Mouse (Mus musculus) spleen, adult 2 months (tissue): ENCODE measurements around the gene Zfp111. TPM values are rescaled to one million over a fixed set of nuclear protein-coding genes. Genes with fewer than 3 reads are reported as not detected.

Experiments
- DNase-seq, 2 experiments: peaks; one replicate each; pipeline versions ENCODE4 v3.0.0 to v3.0.0-alpha.2; 2012 to 2021; ENCODE audit warnings: low spot score in 2 of 2, low read depth in 1 of 2
- H3K27ac ChIP-seq: fragments of 200-500 bp; 2 replicates; pipeline ENCODE4 v1.5.1; 2012; ENCODE audit warnings: low read length, inconsistent platforms; ENCODE audit not compliant: insufficient read depth
- H3K27me3 ChIP-seq: fragments of 200-500 bp; 2 replicates; pipeline ENCODE4 v1.6.1; 2012; ENCODE audit warnings: mild to moderate bottlenecking, moderate library complexity, low read length, inconsistent platforms; ENCODE audit not compliant: control insufficient read depth, insufficient read depth
- H3K36me3 ChIP-seq: fragments of 200-500 bp; 2 replicates; pipeline ENCODE4 v1.6.1; 2012; ENCODE audit warnings: mild to moderate bottlenecking, low read length, inconsistent platforms; ENCODE audit not compliant: control insufficient read depth, insufficient read depth
- H3K4me1 ChIP-seq: fragments of 200-500 bp; 2 replicates; pipeline ENCODE4 v1.6.1; 2011; ENCODE audit warnings: inconsistent platforms; ENCODE audit not compliant: control insufficient read depth, insufficient read depth, insufficient read length
- H3K4me3 ChIP-seq: fragments of 200-500 bp; 2 replicates; pipeline ENCODE4 v1.5.1; 2011; ENCODE audit warnings: mild to moderate bottlenecking, inconsistent platforms; ENCODE audit not compliant: insufficient read depth, insufficient read length; ENCODE audit errors: extremely low read depth
- CTCF ChIP-seq: fragments of 200-500 bp; IDR thresholded peaks from 2 replicates; pipeline ENCODE4 v1.5.1; 2011; ENCODE audit warnings: mild to moderate bottlenecking, inconsistent platforms; ENCODE audit not compliant: insufficient read depth, insufficient read length, insufficient replicate concordance; ENCODE audit errors: extremely low read depth
- POLR2A ChIP-seq: fragments of 200-500 bp; IDR thresholded peaks from 2 replicates; pipeline ENCODE4 v1.6.1; 2011; ENCODE audit warnings: low read depth, low read length, inconsistent platforms
- WGBS: fragments of 180-500 bp; shearing (Covaris S2); methylation state at CpG from one replicate; pipeline ENCODE4 v1.1.7; 2018; 5-methylcytosine and 5-hydroxymethylcytosine counted together
- polyA plus RNA-seq: library from polyadenylated mRNA; depleted of rRNA; stranded (reverse); fragments of >200 nt; gene quantifications from 2 replicates; pipeline ENCODE4 v1.2.3, GENCODE M21; 2012; rRNA removed

Zfp111 gene
- 0.42 and 0.56 TPM in 2 replicates for polyA plus RNA-seq

GRCm38 (mm10) chr7:24211343-24211742 lies at the start of gene Zfp111:
Zfp111 (minus strand) TSS chr7:24211443.
- DNase-seq = no peak
- H3K36me3 ChIP-seq = no peaks in the 10 kb centered on the region
- no peaks in the 10 kb centered on the region for H3K4me1 ChIP-seq
- no peaks in the 10 kb centered on the region for H3K27me3 ChIP-seq
- WGBS = 83% methylated on average over 5 of the region's 5 CpGs
- TF ChIP-seq POLR2A (no peak), CTCF (no peak)
- H3K4me3 ChIP-seq = no peak within 1 kb of the TSS
- H3K27ac ChIP-seq = no peak within 1 kb of the TSS

GRCm38 (mm10) chr7:24260000-24260312 lies 48.7 kb upstream of the Zfp111 start:
- 88% methylated on average over 4 of the region's 4 CpGs for WGBS
- Histone ChIP-seq H3K36me3 (no peaks in the 10 kb centered on the region), H3K4me3 (no peak overlapping the region), H3K4me1 (no peaks in the 10 kb centered on the region), H3K27me3 (no peaks in the 10 kb centered on the region), H3K27ac (no peak overlapping the region)
- TF ChIP-seq POLR2A (no peak), CTCF (no peak)
- no peak for DNase-seq

DNA sequence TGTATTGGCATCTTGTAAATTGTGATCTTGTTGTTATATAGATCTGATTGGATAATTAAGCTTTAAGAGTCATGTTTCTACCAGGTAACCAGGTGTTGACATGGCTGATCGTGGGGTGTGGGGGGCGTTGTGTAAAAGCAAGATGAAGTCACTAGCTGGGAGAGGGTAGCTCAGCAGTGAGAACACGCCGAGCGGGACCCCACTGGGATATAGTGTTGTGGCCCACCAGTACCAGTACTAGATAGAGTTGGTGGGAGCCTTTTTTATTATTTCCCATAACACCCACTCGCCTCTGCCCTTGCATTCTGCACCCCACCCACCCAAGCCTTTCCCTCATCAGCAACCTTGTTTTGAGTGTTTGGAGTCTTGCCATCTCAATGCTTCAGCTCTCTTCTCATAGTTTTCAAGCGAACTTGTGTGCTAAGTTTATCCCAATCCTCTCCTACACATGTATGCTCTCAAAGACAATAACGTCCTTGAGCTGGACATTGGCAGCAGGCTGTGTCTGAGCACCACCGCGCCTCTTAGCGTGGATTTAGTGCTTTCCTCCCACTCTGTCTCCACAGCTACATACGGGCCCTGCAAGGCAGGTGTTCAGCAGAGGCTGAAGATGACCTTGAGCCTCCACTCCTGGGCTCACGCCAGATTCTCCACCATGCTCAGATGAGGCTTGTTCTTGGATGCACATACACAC lies 48.2 kb upstream of the Zfp111 start:
- no peak overlapping the region for H3K4me3 ChIP-seq
- no peak for DNase-seq
- TF ChIP-seq POLR2A = no peak
- no peaks in the 10 kb centered on the region for H3K36me3 ChIP-seq
- H3K27me3 ChIP-seq = no peaks in the 10 kb centered on the region
- WGBS = 90% methylated on average over 13 of the region's 13 CpGs
- no peak overlapping the region for H3K27ac ChIP-seq
- H3K4me1 ChIP-seq = no peaks in the 10 kb centered on the region

DNA sequence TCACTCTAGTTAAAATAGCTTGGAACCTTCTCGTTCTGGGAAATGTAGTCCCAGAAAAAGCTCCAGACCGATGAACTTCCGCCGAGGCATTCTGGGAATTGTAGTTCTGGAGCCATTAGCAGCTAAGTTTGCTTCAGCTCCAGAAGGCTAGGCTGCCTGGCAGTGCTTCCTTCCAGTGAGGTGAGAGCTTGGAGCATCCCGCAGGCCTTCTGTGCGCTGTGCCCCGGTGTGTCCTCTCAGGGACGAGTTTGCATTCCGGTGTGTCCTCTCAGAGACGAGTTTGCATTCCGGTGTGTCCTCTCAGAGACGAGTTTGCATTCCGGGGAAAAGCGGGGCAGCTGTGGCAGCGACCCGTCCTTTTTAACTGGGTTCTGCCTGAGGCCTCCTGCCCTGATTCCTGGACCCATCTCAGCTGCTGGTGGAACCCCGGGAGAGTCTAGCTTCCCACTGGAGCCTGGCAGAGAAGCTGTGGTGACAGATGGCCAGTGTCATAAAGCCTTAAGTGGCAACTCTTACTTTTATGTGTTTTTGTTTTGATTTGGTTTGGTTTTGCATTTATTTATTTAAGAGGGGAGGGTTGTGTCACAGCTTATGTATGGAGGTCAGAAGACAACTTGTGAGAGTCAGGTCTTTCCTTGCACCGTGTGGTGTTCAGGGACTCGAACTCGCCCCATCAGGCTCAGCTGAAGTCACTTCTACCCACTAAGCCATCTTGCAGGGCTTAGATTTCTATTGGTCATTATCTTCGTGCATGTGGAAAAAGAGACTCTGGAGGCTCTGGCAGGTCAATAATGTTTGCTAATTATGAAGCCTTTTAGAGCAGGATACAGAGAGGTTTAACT lies 43.6 kb upstream of the Zfp111 start, which contains the start of gene Zfp108:
Zfp108 (plus strand) TSS at position 162 of the 842 bp plus-strand sequence.
- peak in 1 of 2 experiments; percentile 25 for DNase-seq
- Histone ChIP-seq H3K27me3 (no peaks in the 10 kb centered on the region), H3K4me1 (no peaks in the 10 kb centered on the region), H3K27ac (no peak within 1 kb of the TSS), H3K36me3 (no peaks in the 10 kb centered on the region), H3K4me3 (peak within 1 kb of the TSS; percentile 32; the same call in 1 of the 2 replicates)
- TF ChIP-seq POLR2A (no peak), CTCF (no peak)
- 20% methylated on average over 21 of the region's 21 CpGs for WGBS

- H3K36me3 ChIP-seq = no peaks in the 10 kb centered on the region
- H3K27me3 ChIP-seq = no peaks in the 10 kb centered on the region
- no peak for TF ChIP-seq POLR2A
- TF ChIP-seq CTCF = no peak
- WGBS = 71% methylated on average over 9 of the region's 9 CpGs
- no peak for DNase-seq
- no peaks in the 10 kb centered on the region for H3K4me1 ChIP-seq
- no peak overlapping the region for H3K4me3 ChIP-seq
- H3K27ac ChIP-seq = no peak overlapping the region
These were observed 42.8 kb upstream of the Zfp111 start for GRCm38 (mm10) chr7:24253779-24254615.

- peak in 1 of 2 experiments; percentile 31 for DNase-seq
- H3K4me1 ChIP-seq = no peaks in the 10 kb centered on the region; the same call in 1 of the 2 replicates
- no peaks in the 10 kb centered on the region for H3K36me3 ChIP-seq
- H3K4me3 ChIP-seq = peak within 1 kb of the TSS; percentile 75
- TF ChIP-seq CTCF = no peak
- no peak for TF ChIP-seq POLR2A
- WGBS = 10% methylated on average over 28 of the region's 28 CpGs
- no peak within 1 kb of the TSS for H3K27ac ChIP-seq
- H3K27me3 ChIP-seq = no peaks in the 10 kb centered on the region
These were observed 26.0 kb upstream of the Zfp111 start, which contains the start of gene Zfp109 for GRCm38 (mm10) chr7:24237040-24237791. Zfp109 (minus strand) TSS chr7:24237560.
